Mouse (Mus musculus) neural tube, embryonic 14.5 days (tissue): ENCODE measurements around the gene Ankra2. TPM values are rescaled to one million over a fixed set of nuclear protein-coding genes. Genes with fewer than 3 reads are reported as not detected.

Experiments used
- ATAC-seq: fragments of 200-750 bp; cut with Nextera tagmentation; 2 replicates; pipeline ENCODE4 v1.8.0; 2017; ENCODE audit warnings: low read depth, mild to moderate bottlenecking, moderate TSS enrichment, moderate library complexity
- H3K27ac ChIP-seq: fragments of 300-500 bp; sonication (generic); 2 replicates; pipeline ENCODE4 v1.5.1; 2014; ENCODE audit warnings: low read depth, mild to moderate bottlenecking, control low read depth, low read length, moderate library complexity, mixed read lengths
- H3K27me3 ChIP-seq: fragments of 300-500 bp; sonication (generic); 2 replicates; pipeline ENCODE4 v1.6.1; 2014; ENCODE audit warnings: low read length; ENCODE audit not compliant: control insufficient read depth, insufficient read depth
- H3K36me3 ChIP-seq: fragments of 300-500 bp; sonication (generic); 2 replicates; pipeline ENCODE4 v1.6.1; 2014; ENCODE audit warnings: low read length, mixed read lengths; ENCODE audit not compliant: control insufficient read depth, insufficient read depth
- H3K4me1 ChIP-seq: fragments of 300-500 bp; sonication (generic); 2 replicates; pipeline ENCODE4 v1.6.1; 2014; ENCODE audit warnings: low read length; ENCODE audit not compliant: control insufficient read depth, insufficient read depth
- H3K4me2 ChIP-seq: fragments of 300-500 bp; sonication (generic); 2 replicates; pipeline ENCODE4 v1.6.1; 2014; ENCODE audit warnings: mild to moderate bottlenecking, low read depth, low read length, control low read depth
- H3K4me3 ChIP-seq: fragments of 300-500 bp; sonication (generic); 2 replicates; pipeline ENCODE4 v1.5.1; 2014; ENCODE audit warnings: low read depth, low read length, control low read depth, mixed read lengths
- H3K9ac ChIP-seq: fragments of 300-500 bp; sonication (generic); replicated peaks from 2 replicates; pipeline ENCODE4 v1.6.1; 2014; ENCODE audit warnings: low read depth, mild to moderate bottlenecking, control low read depth, low read length, mixed read lengths
- H3K9me3 ChIP-seq: fragments of 300-500 bp; sonication (generic); 2 replicates; pipeline ENCODE4 v1.6.1; 2016; ENCODE audit warnings: low read length; ENCODE audit not compliant: control insufficient read depth
- WGBS: fragments of 180-500 bp; shearing (Covaris S2); extraction: QIAGEN DNeasy Blood & Tissue Kit; methylation state at CpG from one replicate; pipeline ENCODE4 v1.1.7; 2014; 5-methylcytosine and 5-hydroxymethylcytosine counted together
- polyA plus RNA-seq: library from polyadenylated mRNA; unstranded; fragments of >200 nt; fragmentation: Nextera tagmentation; extraction: Ambion mirVana; gene quantifications from 2 replicates; pipeline ENCODE4 v1.2.1, GENCODE M21; 2014

Ankra2 gene
- polyA plus RNA-seq, 1 experiment from 2014 or later = 96.9 TPM

DNA sequence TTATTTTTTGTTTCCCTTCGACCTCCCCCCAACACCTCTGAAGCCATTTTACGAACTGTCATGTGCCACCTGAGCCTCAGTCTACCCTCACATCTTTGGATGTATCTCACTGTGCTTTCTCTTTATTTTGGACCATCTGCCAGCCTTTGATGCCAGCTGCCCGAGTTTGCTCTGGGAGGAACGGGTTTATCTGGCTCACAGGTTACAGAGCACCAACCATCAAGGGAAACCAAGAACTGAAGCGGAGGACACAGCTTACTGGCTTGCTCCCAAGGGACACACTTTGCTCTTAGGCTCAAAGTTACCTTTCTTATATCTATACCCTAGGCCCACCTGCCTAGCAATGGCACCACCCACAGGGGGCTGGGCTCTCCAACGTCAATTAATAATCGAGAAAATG is 17.5 kb upstream of the Ankra2 start:
- H3K9ac ChIP-seq = no peak overlapping the region
- 0 out of 2 replicates have a peak, but pooled peaks cover 4% of the 10 kb centered on the region for H3K4me1 ChIP-seq
- H3K4me2 ChIP-seq = no peak overlapping the region
- peaks cover 23% of the 10 kb centered on the region for H3K36me3 ChIP-seq
- 58% methylated on average over 7 of the region's 7 CpGs for WGBS
- ATAC-seq = no peak
- H3K9me3 ChIP-seq = no peaks in the 10 kb centered on the region
- no peak overlapping the region for H3K4me3 ChIP-seq
- H3K27ac ChIP-seq = no peak overlapping the region
- H3K27me3 ChIP-seq = no peaks in the 10 kb centered on the region

DNA sequence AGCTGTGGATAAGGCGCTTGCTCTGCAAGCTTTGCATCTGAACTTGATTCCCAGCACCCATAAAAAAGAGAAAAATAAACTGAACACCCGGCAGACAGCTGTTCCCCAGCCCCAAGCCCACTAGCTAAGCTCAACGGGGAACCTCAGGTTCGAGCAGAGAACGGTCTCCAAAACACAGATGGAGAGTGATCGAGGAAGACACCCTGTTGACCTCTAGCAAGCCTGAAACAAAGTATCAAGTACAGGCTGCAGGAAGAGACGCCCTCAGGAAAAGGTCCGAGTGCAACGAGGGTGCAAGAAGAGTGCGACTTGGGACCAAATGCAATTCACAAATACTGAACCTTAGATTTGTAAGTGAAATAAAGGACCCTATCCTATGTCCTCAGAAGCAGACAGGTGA is 13.3 kb upstream of the Ankra2 start:
- Histone ChIP-seq H3K9ac (no peak overlapping the region), H3K4me1 (0 out of 2 replicates have a peak, but pooled peaks cover under 1% of the 10 kb centered on the region), H3K4me2 (no peak overlapping the region), H3K36me3 (peaks cover 53% of the 10 kb centered on the region), H3K9me3 (no peaks in the 10 kb centered on the region), H3K4me3 (no peak overlapping the region), H3K27ac (no peak overlapping the region), H3K27me3 (no peaks in the 10 kb centered on the region)
- ATAC-seq = no peak
- 86% methylated on average over 10 of the region's 10 CpGs for WGBS

DNA sequence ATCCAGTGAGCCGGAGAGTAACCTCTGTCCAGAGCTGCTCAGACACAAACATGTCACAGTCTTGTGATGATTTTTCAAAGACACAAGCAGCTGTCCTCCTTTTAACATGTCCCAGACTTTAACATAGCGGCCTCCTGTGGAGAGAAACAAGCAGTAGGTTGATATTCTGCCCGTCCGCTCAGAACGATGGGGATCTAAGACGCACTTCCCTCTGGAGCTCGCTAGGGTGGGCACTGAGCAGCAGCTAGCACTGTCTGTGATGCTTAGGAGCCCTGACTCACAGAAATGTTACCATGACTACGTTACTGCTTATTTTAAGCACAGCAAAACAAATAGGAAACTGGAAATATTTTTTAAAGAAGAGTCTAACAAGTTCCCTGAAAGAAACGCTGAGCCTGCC is 8.0 kb upstream of the Ankra2 start:
- no peak for ATAC-seq
- H3K9me3 ChIP-seq = no peaks in the 10 kb centered on the region
- H3K36me3 ChIP-seq = peaks cover 69% of the 10 kb centered on the region
- no peak overlapping the region for H3K4me2 ChIP-seq
- no peaks in the 10 kb centered on the region for H3K27me3 ChIP-seq
- H3K9ac ChIP-seq = no peak overlapping the region
- H3K27ac ChIP-seq = no peak overlapping the region
- H3K4me3 ChIP-seq = no peak overlapping the region
- WGBS = 72% methylated on average over 9 of the region's 9 CpGs
- H3K4me1 ChIP-seq = no peaks in the 10 kb centered on the region

DNA sequence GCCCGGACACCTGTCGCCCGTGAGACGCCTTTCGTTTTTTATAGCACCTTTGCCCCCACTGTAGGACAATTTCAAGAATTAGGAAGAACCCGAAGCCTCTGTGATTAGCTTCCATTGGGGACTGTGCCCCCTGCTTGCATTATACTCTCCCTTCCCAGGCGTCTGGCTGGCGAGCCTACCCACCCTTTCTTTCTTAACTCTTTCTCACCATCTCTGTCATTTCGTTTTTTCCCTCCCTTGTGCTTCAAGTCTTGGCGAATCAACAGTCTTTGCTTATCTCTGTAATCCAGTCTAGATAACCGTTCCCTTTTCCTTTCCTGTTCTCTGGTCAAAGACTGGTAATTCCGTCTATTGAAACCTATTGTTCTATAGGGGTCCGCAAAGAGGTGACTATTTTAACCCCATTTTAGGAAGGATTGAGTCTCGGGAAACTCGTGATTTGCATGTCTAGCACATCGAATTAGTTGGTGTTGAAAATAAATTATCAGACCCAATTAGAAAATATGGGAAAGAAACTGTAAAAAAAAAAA is 649 bp downstream of the Ankra2 start:
- Histone ChIP-seq H3K27me3 (no peaks in the 10 kb centered on the region), H3K27ac (peak overlapping the region; percentile 86), H3K4me2 (peak overlapping the region; percentile 59), H3K4me1 (peaks cover 11% of the 10 kb centered on the region), H3K9me3 (no peaks in the 10 kb centered on the region), H3K36me3 (peaks cover 10% of the 10 kb centered on the region; the same call in 1 of the 2 replicates), H3K9ac (peak overlapping the region; percentile 81), H3K4me3 (peak overlapping the region; percentile 87)
- WGBS = 1% methylated on average over 16 of the region's 16 CpGs
- ATAC-seq = peak; percentile 50

- peak overlapping the region; percentile 59 for H3K4me2 ChIP-seq
- no peak overlapping the region for H3K27ac ChIP-seq
- H3K4me1 ChIP-seq = peaks cover 11% of the 10 kb centered on the region
- peak overlapping the region; percentile 87; the same call in 1 of the 2 replicates for H3K4me3 ChIP-seq
- H3K9me3 ChIP-seq = no peaks in the 10 kb centered on the region
- H3K36me3 ChIP-seq = peaks cover 12% of the 10 kb centered on the region; the same call in 1 of the 2 replicates
- WGBS = 19% methylated on average over 5 of the region's 5 CpGs
- H3K27me3 ChIP-seq = no peaks in the 10 kb centered on the region
- no peak for ATAC-seq
- peak overlapping the region; percentile 81 for H3K9ac ChIP-seq
Observed at GRCm38 (mm10) chr13:98264111-98264510, 1.2 kb downstream of the Ankra2 start.

GRCm38 (mm10) chr13:98274023-98274422 is 11.1 kb downstream of the Ankra2 start:
- no peak for ATAC-seq
- peaks cover 54% of the 10 kb centered on the region for H3K36me3 ChIP-seq
- no peak overlapping the region for H3K27ac ChIP-seq
- WGBS = 93% methylated on average over 9 of the region's 9 CpGs
- H3K4me3 ChIP-seq = no peak overlapping the region
- H3K9me3 ChIP-seq = no peaks in the 10 kb centered on the region
- H3K4me1 ChIP-seq = no peaks in the 10 kb centered on the region
- H3K4me2 ChIP-seq = no peak overlapping the region
- H3K9ac ChIP-seq = no peak overlapping the region
- no peaks in the 10 kb centered on the region for H3K27me3 ChIP-seq

DNA sequence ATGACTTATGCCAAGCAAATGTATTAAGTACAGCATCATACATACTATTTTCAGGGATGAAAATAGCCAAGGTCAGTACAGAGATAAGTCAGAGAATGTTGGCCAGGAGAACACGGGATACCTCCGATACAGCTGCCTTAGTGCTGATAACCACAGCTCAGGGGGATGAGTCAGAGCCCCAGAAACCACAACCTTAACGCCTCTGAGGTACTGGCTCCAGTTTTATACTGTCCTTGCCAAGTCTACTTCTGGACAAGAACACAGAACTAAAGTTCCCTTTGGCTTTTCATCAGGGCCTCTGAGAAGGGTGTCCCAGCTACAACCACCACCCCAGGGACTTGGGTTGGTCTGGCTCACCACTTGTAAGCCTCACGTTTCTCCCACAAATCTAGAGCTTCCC is 12.8 kb downstream of the Ankra2 start:
- H3K4me2 ChIP-seq = no peak overlapping the region
- H3K27ac ChIP-seq = no peak overlapping the region
- WGBS = 92% methylated on average over 4 of the region's 4 CpGs
- no peak overlapping the region for H3K4me3 ChIP-seq
- peaks cover 46% of the 10 kb centered on the region for H3K36me3 ChIP-seq
- H3K9ac ChIP-seq = no peak overlapping the region
- no peaks in the 10 kb centered on the region for H3K27me3 ChIP-seq
- ATAC-seq = no peak
- no peaks in the 10 kb centered on the region for H3K9me3 ChIP-seq
- no peaks in the 10 kb centered on the region for H3K4me1 ChIP-seq

GRCm38 (mm10) chr13:98276253-98276652 is 13.4 kb downstream of the Ankra2 start:
- ATAC-seq = no peak
- H3K36me3 ChIP-seq = peaks cover 40% of the 10 kb centered on the region
- no peak overlapping the region for H3K4me3 ChIP-seq
- H3K9me3 ChIP-seq = no peaks in the 10 kb centered on the region
- H3K27me3 ChIP-seq = no peaks in the 10 kb centered on the region
- no peak overlapping the region for H3K9ac ChIP-seq
- 87% methylated on average over 7 of the region's 7 CpGs for WGBS
- H3K4me1 ChIP-seq = no peaks in the 10 kb centered on the region
- H3K27ac ChIP-seq = no peak overlapping the region
- no peak overlapping the region for H3K4me2 ChIP-seq

DNA sequence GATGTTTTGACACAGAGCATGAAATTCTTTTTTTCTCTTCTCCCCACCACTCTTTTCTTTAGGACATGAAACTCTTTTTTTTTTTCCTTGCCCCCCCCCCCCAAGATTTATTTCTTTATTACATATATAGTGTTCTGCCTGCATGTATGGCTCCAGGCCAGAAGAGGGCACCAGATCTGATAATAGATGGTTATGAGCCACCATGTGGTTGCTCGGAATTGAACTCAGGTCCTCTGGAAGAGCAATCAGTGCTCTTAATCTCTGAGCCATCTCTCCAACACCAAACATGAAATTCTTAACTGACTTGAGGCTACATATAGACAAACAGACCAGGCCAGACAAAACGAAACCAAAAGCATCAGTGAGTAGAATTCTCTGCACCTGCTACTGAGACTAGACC is 14.6 kb downstream of the Ankra2 start:
- Histone ChIP-seq H3K9ac (no peak overlapping the region), H3K27me3 (no peaks in the 10 kb centered on the region), H3K27ac (no peak overlapping the region), H3K9me3 (no peaks in the 10 kb centered on the region), H3K4me2 (no peak overlapping the region), H3K4me3 (no peak overlapping the region), H3K36me3 (peaks cover 28% of the 10 kb centered on the region), H3K4me1 (no peaks in the 10 kb centered on the region)
- 83% methylated on average over 2 of the region's 2 CpGs for WGBS
- ATAC-seq = no peak
